Mouse (Mus musculus) midbrain, embryonic 11.5 days (tissue): Measurements from ENCODE around the gene Gtf2ird1. TPM values are rescaled to one million over a fixed set of nuclear protein-coding genes. Genes with fewer than 3 reads are reported as not detected.
A peak's percentile ranks its signal among the peaks of the same experiment; 100 is the strongest.

Experiments
- ATAC-seq: fragments of 200-750 bp; cut with Nextera tagmentation; 2 replicates; pipeline ENCODE4 v1.8.0; 2017; ENCODE audit warnings: moderate TSS enrichment, moderate library complexity; ENCODE audit not compliant: low FRiP score
- DNase-seq: peaks from one replicate; pipeline ENCODE4 v3.0.0; 2015; ENCODE audit warnings: low spot score; ENCODE audit errors: missing footprints
- H3K27ac ChIP-seq: fragments of 300-500 bp; sonication (generic); 2 replicates; pipeline ENCODE4 v1.5.1; 2014; ENCODE audit warnings: low read depth, low read length
- H3K27me3 ChIP-seq: fragments of 300-500 bp; sonication (generic); 2 replicates; pipeline ENCODE4 v1.6.1; 2014; ENCODE audit warnings: mild to moderate bottlenecking, low read length, moderate library complexity, mixed read lengths; ENCODE audit not compliant: control insufficient read depth, insufficient read depth
- H3K36me3 ChIP-seq: fragments of 300-500 bp; sonication (generic); 2 replicates; pipeline ENCODE4 v1.6.1; 2014; ENCODE audit warnings: mild to moderate bottlenecking, low read length, moderate library complexity, mixed read lengths; ENCODE audit not compliant: control insufficient read depth, insufficient read depth
- H3K4me1 ChIP-seq: fragments of 300-500 bp; sonication (generic); 2 replicates; pipeline ENCODE4 v1.6.1; 2014; ENCODE audit warnings: low read length; ENCODE audit not compliant: control insufficient read depth, insufficient read depth
- H3K4me2 ChIP-seq: fragments of 300-500 bp; sonication (generic); 2 replicates; pipeline ENCODE4 v1.6.1; 2014; ENCODE audit warnings: mild to moderate bottlenecking, moderate library complexity
- H3K4me3 ChIP-seq: fragments of 300-500 bp; sonication (generic); 2 replicates; pipeline ENCODE4 v1.5.1; 2014; ENCODE audit warnings: low read depth, low read length
- H3K9ac ChIP-seq: fragments of 300-500 bp; sonication (generic); 2 replicates; pipeline ENCODE4 v1.6.1; 2014; ENCODE audit warnings: low read length
- H3K9me3 ChIP-seq: fragments of 300-500 bp; sonication (generic); 2 replicates; pipeline ENCODE4 v1.6.1; 2016; ENCODE audit warnings: low read length; ENCODE audit not compliant: control insufficient read depth
- WGBS: fragments of 180-500 bp; shearing (Covaris S2); extraction: QIAGEN DNeasy Blood & Tissue Kit; methylation state at CpG from one replicate; pipeline ENCODE4 v1.1.7; 2014; 5-methylcytosine and 5-hydroxymethylcytosine counted together
- polyA plus RNA-seq: library from polyadenylated mRNA; unstranded; fragments of >200 nt; fragmentation: Nextera tagmentation; extraction: Ambion mirVana; gene quantifications from 2 replicates; pipeline ENCODE4 v1.2.1, GENCODE M21; 2014

The Gtf2ird1 gene
- polyA plus RNA-seq, 1 experiment from 2014 or later, result 86.5 TPM

DNA sequence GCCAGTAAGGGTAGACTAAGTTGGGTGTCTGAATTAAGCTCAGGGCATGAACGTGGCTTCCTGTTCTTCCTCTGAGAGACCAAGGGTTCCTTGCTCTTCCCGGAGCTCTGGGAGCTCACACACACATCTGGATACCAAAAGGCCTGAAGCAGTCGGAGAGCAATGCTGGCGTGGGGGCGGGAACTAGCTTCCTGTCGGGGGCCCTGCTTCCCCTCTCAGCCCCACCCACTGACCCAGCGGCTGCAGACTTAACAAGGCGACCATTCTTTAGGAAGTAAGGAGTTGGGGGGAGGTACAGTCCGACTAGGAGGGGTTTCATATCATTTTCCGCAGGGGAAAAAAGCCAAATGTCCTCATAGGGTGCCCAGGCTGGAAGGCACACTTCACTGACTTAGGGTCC, 61.9 kb downstream of the Gtf2ird1 start:
- Histone ChIP-seq H3K9me3 (no peaks in the 10 kb centered on the region), H3K27ac (no peak overlapping the region), H3K36me3 (peaks cover 45% of the 10 kb centered on the region), H3K4me1 (no peaks in the 10 kb centered on the region), H3K4me2 (no peak overlapping the region), H3K9ac (no peak overlapping the region), H3K4me3 (no peak overlapping the region), H3K27me3 (no peaks in the 10 kb centered on the region)
- ATAC-seq, result no peak
- DNase-seq, result no peak
- WGBS, result 68% methylated on average over 10 of the region's 10 CpGs

DNA sequence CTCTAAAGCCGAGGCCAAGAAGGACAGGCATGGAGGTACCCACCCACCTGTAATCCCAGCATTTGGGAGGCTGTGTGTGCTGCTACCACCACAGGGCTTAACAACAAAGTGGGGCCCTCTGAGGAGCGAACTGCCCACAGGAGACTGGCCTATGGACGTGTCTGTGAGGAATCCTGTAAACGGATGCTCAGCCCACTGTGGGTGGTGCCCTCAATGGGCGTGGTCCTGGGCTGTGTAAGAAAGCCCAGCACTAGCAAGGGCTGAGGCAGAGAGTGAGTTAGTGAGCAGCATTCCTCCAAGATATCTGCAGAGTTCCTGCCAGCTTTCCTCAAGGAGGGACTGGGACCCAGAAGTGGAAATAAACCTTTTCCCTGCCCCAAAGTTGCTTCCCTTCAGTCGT, 62.9 kb downstream of the Gtf2ird1 start:
- Histone ChIP-seq H3K4me2 (no peak overlapping the region), H3K4me3 (no peak overlapping the region), H3K36me3 (peaks cover 53% of the 10 kb centered on the region), H3K27ac (no peak overlapping the region), H3K27me3 (no peaks in the 10 kb centered on the region), H3K9ac (no peak overlapping the region), H3K4me1 (no peaks in the 10 kb centered on the region), H3K9me3 (no peaks in the 10 kb centered on the region)
- no peak for DNase-seq
- ATAC-seq, result no peak
- 80% methylated on average over 6 of the region's 6 CpGs for WGBS

DNA sequence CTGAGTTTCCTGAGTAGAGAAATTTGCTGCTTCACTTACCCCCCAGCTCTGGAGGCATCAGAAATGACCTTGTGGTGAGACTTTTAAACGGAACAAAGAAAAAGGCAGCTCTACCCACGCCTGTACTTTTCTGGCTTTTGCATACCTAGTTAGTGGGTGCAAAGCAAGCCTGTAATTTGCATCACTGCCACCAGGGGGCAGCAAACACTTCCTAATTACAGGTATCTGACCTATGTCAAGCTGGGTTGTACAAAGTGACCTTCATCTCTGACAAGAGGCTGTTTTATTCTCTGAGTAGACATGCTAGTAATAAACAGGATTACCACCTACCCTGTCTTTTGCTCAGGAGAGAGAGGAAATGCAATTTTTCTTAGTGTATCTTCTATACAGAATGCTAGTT, 71.4 kb downstream of the Gtf2ird1 start:
- peak; percentile 99 for DNase-seq
- no peak overlapping the region for H3K4me2 ChIP-seq
- WGBS, result 63% methylated on average over 2 of the region's 2 CpGs

DNA sequence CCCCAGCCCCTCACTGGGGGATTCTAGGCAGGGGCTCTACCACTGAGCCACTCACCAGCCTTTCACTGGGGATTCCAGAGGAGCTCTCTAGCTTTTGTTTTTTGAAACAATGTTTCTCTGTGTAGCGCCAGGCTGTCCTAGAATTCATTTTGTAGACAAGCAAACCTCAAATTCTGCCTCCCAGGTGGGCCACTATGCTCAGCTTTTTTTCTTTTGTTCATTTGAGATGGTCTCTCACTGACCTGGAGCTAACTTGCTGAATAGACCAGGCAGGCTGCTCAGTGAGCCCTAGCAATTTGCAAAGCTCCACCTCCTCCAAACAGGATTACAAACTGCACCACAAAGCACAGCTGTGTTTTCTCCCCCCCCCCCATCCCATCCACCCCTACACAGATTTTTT, 81.3 kb downstream of the Gtf2ird1 start:
- no peaks in the 10 kb centered on the region for H3K9me3 ChIP-seq
- no peaks in the 10 kb centered on the region for H3K4me1 ChIP-seq
- no peak overlapping the region for H3K27ac ChIP-seq
- ATAC-seq (no peak), DNase-seq (no peak)
- no peak overlapping the region for H3K4me2 ChIP-seq
- H3K36me3 ChIP-seq, result peaks cover 24% of the 10 kb centered on the region
- no peaks in the 10 kb centered on the region for H3K27me3 ChIP-seq
- no peak overlapping the region for H3K9ac ChIP-seq
- WGBS, result 57% methylated on average over 1 of the region's 1 CpGs
- no peak overlapping the region for H3K4me3 ChIP-seq

More for the DNA sequence above, 71.4 kb downstream of the Gtf2ird1 start:
- Histone ChIP-seq H3K4me3 (no peak overlapping the region), H3K27ac (no peak overlapping the region), H3K9me3 (no peaks in the 10 kb centered on the region), H3K4me1 (no peaks in the 10 kb centered on the region), H3K27me3 (no peaks in the 10 kb centered on the region), H3K9ac (no peak overlapping the region), H3K36me3 (peaks cover 62% of the 10 kb centered on the region)
- ATAC-seq, result no peak

DNA sequence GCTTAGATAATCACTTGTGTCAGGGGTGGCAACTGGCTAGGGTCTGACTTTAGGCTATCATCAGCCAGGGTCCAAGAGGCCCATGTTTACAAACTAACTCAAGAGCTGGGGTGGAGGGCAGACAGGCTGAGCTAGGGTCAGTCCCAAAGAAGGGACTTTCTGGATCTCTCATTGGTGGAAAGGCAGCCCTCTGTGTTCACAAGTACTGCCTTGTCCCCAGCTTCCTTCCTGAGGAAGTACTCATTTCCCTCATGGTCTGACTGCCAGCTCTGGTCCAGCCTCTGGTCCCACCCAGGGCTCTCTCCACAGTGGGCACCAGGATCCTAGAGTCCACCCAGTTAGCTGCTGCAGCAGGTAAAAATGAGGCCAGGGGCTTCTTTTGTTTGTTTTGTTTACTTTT, 82.0 kb downstream of the Gtf2ird1 start:
- ATAC-seq (no peak), DNase-seq (no peak)
- H3K4me2 ChIP-seq, result no peak overlapping the region
- no peak overlapping the region for H3K27ac ChIP-seq
- no peaks in the 10 kb centered on the region for H3K9me3 ChIP-seq
- H3K36me3 ChIP-seq, result peaks cover 19% of the 10 kb centered on the region
- H3K27me3 ChIP-seq, result no peaks in the 10 kb centered on the region
- no peaks in the 10 kb centered on the region for H3K4me1 ChIP-seq
- H3K4me3 ChIP-seq, result no peak overlapping the region
- H3K9ac ChIP-seq, result no peak overlapping the region

DNA sequence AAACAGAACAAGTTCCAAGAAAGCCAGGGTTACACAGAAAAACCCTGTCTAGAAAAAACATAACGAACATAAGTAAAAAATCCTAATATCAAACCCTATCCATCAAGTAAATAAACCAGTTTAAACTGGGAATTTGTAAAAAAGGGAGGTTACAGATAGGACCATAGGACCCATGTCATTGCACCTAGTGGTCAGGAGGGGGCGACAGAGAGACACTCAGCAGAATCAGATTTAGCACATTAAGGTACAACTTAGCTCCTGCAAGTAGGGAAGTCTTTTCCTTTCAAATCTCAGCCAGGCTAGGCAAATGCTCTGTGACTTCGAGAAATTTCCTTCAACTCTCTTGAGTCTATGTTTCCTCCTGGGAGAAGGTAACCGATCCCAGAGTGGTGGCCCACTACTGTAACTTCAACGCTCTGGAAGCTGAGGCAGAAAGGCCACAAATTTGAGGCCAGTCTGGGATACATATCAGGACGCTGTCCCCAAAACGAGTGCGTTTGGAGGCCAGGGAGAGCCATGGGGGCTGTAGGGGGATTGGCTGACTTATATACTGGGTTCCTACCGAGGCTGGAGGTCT, 82.5 kb downstream of the Gtf2ird1 start:
- H3K4me3 ChIP-seq, result no peak overlapping the region
- H3K4me1 ChIP-seq, result no peaks in the 10 kb centered on the region
- DNase-seq (no peak), ATAC-seq (no peak)
- H3K27ac ChIP-seq, result no peak overlapping the region
- H3K9me3 ChIP-seq, result no peaks in the 10 kb centered on the region
- peaks cover 18% of the 10 kb centered on the region for H3K36me3 ChIP-seq
- no peak overlapping the region for H3K4me2 ChIP-seq
- no peak overlapping the region for H3K9ac ChIP-seq
- WGBS, result 78% methylated on average over 9 of the region's 9 CpGs
- H3K27me3 ChIP-seq, result no peaks in the 10 kb centered on the region

DNA sequence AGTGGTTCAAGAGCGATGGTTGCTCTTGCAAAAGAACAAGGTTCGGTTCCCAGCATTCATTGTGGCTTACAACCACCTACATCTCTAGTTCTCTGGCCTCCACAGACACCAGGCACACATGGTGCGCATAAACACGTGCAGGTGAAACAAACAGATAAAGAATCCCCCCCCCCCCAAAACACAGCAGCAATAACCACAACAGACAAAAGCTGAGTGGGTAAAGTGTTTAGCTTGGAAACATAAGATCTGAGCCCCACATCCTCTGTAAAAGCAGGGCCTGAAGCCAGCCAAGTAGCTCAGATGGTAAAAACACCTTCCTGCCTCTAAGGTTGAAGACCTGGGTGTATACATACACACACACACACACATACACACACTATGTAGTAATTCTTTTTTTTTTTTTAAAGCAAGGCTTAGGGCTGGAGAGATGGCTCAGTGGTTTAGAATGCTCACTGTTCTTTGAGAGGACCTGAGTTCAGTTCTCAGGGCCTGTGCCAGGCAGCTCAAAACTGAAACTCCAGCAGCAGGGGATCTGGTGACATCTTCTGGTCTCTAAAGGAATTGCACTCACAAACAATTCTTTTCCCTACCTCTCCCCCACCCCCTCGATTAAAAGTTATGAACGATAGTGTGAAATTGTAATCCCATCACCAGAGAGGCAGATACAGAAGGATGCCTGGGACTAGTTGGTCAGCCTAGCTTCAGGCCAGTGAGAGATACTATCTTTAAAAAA, 83.4 kb downstream of the Gtf2ird1 start:
- no peak for DNase-seq
- WGBS, result 90% methylated on average over 6 of the region's 6 CpGs
- no peak for ATAC-seq
- Histone ChIP-seq H3K27ac (no peak overlapping the region), H3K36me3 (peaks cover 18% of the 10 kb centered on the region), H3K4me2 (no peak overlapping the region), H3K4me3 (no peak overlapping the region), H3K4me1 (no peaks in the 10 kb centered on the region), H3K9me3 (no peaks in the 10 kb centered on the region), H3K27me3 (no peaks in the 10 kb centered on the region), H3K9ac (no peak overlapping the region)

DNA sequence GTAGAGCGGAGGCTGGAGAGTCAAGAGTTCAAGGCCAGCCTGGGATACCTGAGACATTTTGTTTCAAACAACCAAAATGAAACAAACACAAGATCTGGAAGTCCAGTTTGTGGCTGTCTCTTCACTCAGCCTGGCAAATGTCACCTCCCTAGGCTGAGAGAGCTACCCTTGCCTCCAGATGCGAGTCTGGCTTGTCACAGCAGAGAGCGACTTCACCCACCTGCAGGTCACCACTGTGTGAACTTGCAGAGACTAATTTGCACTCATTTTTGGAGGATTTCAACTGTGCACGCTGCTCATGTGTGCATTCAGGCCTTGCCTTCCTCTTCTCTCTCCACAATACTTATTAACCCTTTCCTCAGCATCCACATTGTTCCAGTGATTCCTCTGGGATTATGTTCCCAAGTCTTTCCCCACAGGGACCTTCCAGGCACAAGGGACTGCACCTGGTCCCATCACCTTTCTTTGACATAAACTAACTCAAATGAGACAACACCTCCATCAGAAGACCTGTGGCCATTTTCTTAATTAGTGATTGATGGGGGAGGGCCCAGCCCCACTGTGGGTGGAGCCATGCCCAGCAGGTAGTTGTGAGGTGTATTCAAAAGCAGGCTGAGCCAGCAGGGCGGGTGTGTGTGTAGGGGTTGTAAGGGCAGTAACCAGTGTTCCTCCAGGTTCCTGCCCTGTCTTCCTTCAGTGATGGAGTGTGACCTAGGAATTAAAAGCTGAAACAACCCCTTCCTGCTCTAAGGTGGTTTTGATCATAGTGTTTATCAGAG, 84.8 kb downstream of the Gtf2ird1 start:
- H3K36me3 ChIP-seq, result peaks cover 13% of the 10 kb centered on the region
- H3K27ac ChIP-seq, result no peak overlapping the region
- H3K9ac ChIP-seq, result no peak overlapping the region
- no peaks in the 10 kb centered on the region for H3K4me1 ChIP-seq
- no peak for DNase-seq
- no peaks in the 10 kb centered on the region for H3K27me3 ChIP-seq
- H3K9me3 ChIP-seq, result no peaks in the 10 kb centered on the region
- H3K4me2 ChIP-seq, result no peak overlapping the region
- no peak for ATAC-seq
- H3K4me3 ChIP-seq, result no peak overlapping the region
- 89% methylated on average over 5 of the region's 5 CpGs for WGBS

DNA sequence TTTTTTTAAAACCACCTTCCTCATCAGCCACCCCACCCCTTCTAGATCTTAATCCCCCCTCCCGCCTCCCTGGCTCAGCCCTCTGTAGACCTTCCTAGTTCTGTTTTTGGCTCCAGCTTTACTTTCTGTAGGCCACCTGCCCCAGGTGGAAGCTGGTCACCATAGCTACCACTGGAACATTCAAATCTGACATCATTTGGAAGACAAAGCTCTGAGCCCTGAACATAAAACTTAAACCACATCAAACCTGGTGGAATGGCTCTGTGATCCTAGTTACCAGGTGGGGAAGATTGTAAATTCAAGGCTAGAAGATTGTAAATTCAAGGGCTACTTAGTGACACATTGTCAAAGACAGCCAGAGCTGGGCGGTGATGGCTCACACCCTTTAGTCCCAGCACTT, 85.7 kb downstream of the Gtf2ird1 start:
- no peak overlapping the region for H3K4me2 ChIP-seq
- 87% methylated on average over 2 of the region's 2 CpGs for WGBS
- no peaks in the 10 kb centered on the region for H3K4me1 ChIP-seq
- H3K9me3 ChIP-seq, result no peaks in the 10 kb centered on the region
- H3K36me3 ChIP-seq, result peaks cover 10% of the 10 kb centered on the region
- no peak for DNase-seq
- no peaks in the 10 kb centered on the region for H3K27me3 ChIP-seq
- H3K4me3 ChIP-seq, result no peak overlapping the region
- no peak for ATAC-seq
- no peak overlapping the region for H3K27ac ChIP-seq
- H3K9ac ChIP-seq, result no peak overlapping the region
